Mouse (Mus musculus) adrenal gland, postnatal 4 days (tissue): ENCODE measurements around the gene Acat3. TPM values are rescaled to one million over a fixed set of nuclear protein-coding genes. Genes with fewer than 3 reads are reported as not detected.
A peak's percentile ranks its signal among the peaks of the same experiment; 100 is the strongest.
"Not testable (repeated sequence)": the region's sequence is repeated elsewhere in the genome, so short reads cannot be mapped to it uniquely, and the experiment has no call there.

Source experiments
- DNase-seq, 2 experiments: peaks; one replicate each; pipeline ENCODE4 v3.0.0; 2021 to 2022; ENCODE audit warnings: low spot score in 2 of 2, mixed read lengths in 2 of 2
- long read RNA-seq, 2 experiments: library from polyadenylated mRNA; stranded (forward); transcript quantifications; one replicate each; pipeline ENCODE4 v2.0.0; 2021
- total RNA-seq, 2 experiments: library from RNA; stranded (reverse); gene quantifications; 2 replicates each; pipeline ENCODE4 v1.2.3; 2021

The Acat3 gene
- total RNA-seq: 1 to 10 TPM in 1 of 2 experiments, under 1 TPM in 1; 0.87 to 6.9 TPM
- long read RNA-seq, experiment 1, partial matches to known transcripts: 1 of 6 reads
- long read RNA-seq, experiment 1, other reads (novel, unspliced or antisense): 2 of 6 reads
- long read RNA-seq, experiment 2, partial matches to known transcripts: 0 of 1 reads
- long read RNA-seq, experiment 2, other reads (novel, unspliced or antisense): 1 of 1 reads

- DNase-seq: no peak
These were observed at the start of gene Acat3 for GRCm38 (mm10) chr17:12940151-12940805. TSS of gene Acat3 (minus strand) at chr17:12940600.

DNA sequence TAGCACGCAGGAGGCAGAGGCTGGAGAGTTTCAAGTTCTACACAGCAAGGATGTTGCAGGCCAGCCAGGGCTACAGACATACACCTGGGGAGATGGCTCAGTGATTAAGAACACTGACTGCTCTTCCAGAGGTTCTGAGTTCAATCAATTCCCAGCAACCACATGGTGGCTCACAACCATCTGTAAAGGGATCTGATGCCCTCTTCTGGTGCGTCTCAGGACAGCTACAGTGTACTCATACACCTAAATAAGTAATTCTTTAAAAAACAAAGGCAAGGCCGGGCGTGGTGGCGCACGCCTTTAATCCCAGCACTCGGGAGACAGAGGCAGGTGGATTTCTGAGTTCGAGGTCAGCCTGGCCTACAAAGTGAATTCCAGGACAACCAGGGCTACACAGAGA lies 47.7 kb upstream of the Acat3 start:
- not testable (repeated sequence) for DNase-seq

DNA sequence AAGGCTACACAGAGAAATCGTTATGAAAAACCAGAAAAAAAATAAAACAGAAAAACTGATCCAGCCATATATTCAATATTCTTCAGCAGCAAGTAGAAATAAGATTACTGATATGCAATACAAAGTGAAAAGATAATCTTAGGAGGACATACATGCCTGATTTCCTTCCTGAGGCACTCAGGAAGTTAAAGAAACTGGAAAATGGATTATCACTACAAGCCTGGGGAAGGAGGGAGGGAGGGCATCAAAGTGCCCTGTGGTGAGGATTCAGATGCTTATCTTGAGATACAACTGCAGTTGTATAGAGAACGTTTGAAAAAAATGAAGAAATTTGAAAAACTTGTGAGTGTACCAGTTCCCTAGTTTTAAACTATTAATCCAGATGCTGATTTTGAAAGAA lies 43.6 kb upstream of the Acat3 start:
- no peak for DNase-seq

DNA sequence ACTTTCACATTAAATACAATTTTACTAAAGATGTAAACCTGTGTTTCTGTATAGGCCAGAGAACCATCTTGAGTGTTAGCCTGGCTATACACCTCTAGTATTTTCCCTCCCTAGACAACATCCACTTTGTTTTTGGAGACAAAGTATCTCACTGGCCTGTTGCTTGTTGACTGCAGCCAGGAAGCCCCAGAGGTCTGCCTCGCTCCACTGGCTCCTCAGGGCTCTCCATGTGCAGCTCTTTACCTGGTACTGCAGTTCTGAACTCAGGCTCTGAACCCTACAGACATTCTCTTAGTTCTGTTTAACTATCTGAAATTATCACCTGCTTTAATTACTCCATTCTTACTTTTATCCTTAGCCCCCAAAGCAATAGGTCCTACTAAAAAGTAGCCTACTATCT lies 38.1 kb upstream of the Acat3 start:
- no peak for DNase-seq

- DNase-seq: no peak
These were observed 33.5 kb upstream of the Acat3 start for GRCm38 (mm10) chr17:12973851-12974250.

GRCm38 (mm10) chr17:12967173-12967572 lies 26.8 kb upstream of the Acat3 start:
- DNase-seq: no peak

DNA sequence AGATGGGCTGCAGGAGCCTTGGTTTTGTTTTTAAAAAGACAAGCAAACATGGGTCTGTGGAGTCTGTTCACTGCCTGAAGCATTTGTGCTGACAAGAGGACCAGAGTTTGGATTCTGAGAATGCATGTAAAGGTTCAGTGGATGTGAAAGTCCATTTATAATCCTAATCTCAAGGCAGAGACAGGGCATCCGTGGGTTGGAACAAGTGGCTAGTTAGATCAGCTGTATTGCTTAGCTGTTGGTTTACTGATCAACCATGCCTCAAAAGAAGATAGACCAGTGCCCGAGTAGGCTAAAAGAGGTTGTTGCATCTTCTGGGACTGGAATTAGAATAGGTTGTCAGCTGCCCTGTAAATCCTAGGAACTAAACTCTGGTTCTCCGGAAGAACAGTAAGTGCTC lies 23.1 kb upstream of the Acat3 start:
- DNase-seq: no peak

DNA sequence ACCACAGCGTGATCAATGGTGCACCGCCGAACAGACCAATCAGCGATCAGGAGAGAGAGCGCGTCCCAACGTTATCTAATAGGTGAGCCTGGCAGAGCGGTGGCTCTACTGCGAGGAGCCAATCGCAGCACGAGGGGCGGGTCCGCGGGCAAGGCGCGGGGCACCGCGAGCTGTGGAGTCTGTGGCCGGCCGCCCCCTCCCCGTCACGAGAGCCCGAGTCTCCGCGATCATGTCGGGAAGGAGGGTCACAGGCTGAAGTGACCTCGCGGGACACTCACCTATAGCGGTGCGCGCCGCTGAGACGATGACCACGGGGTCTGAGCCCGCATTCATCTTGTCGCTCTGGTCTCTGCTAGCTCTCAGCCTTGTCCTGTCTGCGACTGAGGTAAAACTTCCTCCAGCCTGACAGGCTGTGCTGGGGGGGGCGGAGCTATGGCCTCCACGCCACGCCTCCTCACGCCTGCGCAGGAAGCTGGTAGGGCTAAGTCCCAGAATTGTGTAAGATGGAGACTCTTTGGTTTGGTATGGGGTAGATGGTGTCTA lies 20.0 kb upstream of the Acat3 start, which contains the start of gene Acat2:
Acat2 (minus strand) TSS at position 417 of the 543 bp plus-strand sequence.
- DNase-seq: peak; percentile 85 to 86

GRCm38 (mm10) chr17:12959377-12959776 lies 19.0 kb upstream of the Acat3 start:
- DNase-seq: not testable (repeated sequence)

GRCm38 (mm10) chr17:12956664-12957063 lies 16.3 kb upstream of the Acat3 start:
- no peak for DNase-seq

DNA sequence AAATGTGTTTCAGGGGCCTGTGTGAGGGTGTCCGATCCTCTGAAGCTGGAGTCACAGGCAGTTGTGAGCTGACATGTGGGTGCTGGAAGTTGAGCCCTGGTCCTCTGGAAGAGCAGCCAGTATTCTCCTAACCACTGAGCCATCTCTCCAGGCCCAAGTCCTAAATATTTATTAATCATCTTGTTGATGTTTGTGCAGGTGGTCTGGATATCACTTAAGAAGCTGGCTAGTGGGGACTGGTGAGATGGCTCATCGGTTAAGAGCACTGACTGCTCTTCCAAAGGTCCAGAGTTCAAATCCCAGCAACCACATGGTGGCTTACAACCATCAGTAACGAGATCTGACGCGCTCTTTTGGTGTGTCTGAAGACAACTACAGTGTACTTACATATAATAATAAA lies 9.3 kb upstream of the Acat3 start:
- DNase-seq: no peak

DNA sequence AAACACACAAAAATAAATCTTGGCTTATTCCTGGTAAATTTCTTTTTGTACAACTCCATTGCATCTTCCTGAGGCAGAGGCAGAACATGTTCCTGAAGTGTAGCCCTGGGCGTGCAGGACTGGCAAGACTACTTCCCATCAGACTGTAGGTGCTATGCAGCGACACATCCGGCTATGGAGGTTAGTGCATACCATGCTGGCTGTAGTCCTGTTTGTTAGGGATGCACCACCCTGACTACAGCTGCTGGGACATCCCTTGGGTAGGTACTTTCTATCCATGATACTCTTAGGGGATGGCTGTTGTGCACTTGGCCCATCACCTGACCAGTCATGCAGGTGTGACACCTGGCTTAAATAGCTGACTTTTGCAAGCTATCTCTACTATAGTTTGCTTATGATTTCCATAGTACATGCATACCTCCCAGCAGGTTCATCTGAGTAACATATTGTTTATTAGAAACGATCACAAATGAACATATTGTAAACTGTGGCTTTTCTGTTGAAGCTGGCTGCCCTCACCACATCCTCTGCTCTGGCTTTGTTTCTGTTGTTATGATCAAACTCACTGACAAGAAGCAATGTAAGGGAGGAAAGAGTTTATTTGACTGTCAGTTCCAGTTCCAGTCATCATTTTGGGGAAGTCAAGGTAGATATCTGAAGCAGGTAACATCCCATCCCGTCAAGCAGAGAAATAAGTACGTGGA lies 2.2 kb upstream of the Acat3 start:
- no peak for DNase-seq

- DNase-seq: no peak
These were observed 1.3 kb upstream of the Acat3 start for GRCm38 (mm10) chr17:12941543-12942260.

DNA sequence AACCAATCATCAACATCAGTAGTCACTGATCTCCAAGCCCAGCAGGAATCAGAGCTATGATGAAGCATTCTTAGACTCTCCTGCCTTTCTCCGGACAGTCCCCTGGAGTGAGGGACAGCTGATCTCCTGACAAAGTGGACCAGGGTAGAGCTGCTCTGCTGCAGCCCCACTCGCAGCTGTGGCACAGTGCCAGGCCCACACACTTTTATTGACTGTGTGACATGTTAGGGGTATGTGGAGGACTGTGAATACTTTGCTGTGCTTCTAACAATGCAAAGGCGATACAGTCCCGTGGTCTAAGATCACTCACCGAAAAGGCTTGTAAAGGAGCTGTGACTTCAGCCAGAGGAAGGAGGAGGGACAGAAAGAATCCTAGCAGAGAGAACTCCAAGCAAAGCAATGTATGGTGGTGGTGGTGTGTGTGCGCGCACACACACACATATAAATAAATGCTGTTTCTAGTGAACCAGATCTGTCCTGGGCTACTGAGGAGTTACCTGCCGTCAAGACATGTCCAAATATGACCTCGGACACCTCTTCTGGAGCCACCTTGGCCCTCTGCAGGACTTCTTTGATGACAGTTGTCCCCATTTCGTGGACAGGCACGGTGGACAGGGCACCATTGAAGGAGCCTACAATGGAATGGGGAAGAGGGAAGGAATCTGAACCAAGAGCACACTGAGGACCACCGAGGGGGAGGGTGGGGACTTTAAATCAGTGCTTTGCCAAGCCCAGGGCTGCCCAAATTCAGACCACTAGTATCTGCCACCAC lies 837 bp downstream of the Acat3 start:
- not testable (repeated sequence) for DNase-seq

- DNase-seq: no peak
These were observed 2.3 kb downstream of the Acat3 start for GRCm38 (mm10) chr17:12938077-12938476.

DNA sequence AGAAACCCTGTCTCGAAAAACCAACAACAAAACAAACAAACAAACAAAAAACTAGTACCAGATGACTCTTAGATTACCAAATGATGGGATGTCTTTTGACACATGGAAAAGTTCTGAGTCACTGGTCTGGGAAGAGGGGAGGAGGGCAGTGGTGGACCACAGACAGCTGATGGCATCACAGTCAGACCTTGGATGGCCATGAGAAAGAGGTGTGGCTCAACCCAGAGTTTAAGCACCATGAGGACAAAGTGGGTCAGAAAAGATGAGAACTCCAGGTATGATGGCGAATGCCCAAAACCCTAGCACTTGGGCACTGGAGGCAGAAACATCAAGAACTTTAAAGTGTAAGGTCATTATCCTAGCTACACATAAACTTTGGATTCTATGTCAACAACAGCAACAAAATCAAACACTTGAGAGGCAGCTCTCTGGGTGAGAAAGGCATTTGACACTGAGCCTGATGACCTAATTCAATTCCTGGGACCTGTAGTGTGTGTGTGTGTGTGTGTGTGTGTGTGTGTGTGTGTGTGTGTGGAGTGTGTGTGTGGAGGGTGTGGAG lies 2.9 kb downstream of the Acat3 start:
- no peak for DNase-seq

DNA sequence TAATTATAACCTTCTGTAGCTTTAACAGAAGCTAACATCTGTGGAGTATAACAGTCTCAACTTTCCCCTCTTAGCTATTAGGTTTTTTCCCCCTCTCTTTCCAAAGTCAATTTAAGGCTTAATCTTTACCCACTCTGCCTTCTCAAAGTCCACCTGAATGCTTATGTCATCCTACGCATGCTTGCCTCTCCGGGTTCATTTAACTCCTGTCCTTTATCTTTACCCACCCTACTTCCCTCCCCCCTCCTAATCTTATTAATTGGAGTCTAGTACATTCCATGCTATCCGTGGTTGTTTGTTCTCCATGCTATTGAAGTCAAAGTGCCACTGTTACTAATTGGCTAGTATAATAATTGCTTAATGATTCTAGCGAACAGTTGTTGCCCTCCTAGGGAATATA lies 4.7 kb downstream of the Acat3 start:
- no peak for DNase-seq

DNA sequence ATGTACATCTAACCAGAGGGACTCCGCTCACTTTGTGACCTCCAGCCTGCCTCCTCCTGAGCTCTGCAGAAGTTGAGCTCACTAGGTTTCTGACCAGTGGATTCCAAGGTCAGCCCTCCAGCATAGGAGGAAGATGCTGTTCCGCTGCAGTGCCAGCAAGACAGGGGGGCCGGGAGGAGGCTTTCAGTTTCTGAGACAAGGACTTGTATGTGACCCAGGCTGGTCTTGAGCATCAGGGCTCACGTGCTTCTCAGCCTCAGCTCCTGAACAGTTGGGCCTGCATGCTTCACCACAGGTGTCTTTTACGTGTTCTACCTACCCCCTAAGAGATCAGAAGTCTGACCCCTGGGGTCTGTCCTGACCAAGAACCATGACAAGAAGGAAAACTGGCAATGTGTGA lies 8.8 kb downstream of the Acat3 start:
- DNase-seq: not testable (repeated sequence)

DNA sequence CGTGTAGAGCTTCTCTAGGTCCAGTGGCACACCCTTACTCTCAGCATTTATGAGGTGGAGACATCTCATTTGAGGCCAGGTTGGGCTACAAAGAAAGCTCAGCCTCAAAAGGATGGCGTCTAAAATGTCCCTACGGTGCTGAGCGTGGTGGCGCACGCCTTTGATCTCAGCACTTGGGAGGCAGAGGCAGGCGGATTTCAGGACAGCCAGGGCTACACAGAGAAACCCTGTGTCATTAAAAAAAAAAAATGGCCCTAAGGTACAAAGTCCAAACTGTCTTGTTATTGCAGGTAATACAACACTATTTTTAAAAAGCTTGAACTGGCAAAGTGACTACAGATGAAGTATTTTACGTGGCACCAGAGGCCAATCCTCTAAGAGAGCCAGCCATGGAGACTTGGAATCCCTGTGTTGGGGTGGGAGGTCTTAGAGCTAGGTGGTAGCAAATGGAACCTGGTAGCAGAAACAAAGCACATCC lies 14.7 kb downstream of the Acat3 start:
- no peak for DNase-seq

GRCm38 (mm10) chr17:12925001-12925400 lies 15.4 kb downstream of the Acat3 start:
- DNase-seq: no peak
